Mouse (Mus musculus) heart, embryonic 15.5 days (tissue): Measurements from ENCODE around the gene 1700001J03Rik. TPM values are rescaled to one million over a fixed set of nuclear protein-coding genes. Genes with fewer than 3 reads are reported as not detected.
"Not testable (repeated sequence)": the region's sequence is repeated elsewhere in the genome, so short reads cannot be mapped to it uniquely, and the experiment has no call there.

Source experiments
- ATAC-seq: fragments of 200-750 bp; cut with Nextera tagmentation; replicated peaks from 2 replicates; pipeline ENCODE4 v1.8.0; 2017; ENCODE audit warnings: low read depth, moderate TSS enrichment; ENCODE audit not compliant: insufficient number of reproducible peaks, insufficient read depth, low FRiP score
- H3K27ac ChIP-seq: fragments of 300-500 bp; sonication (generic); 2 replicates; pipeline ENCODE4 v1.5.1; 2015; ENCODE audit warnings: mild to moderate bottlenecking, inconsistent platforms
- H3K27me3 ChIP-seq: fragments of 300-500 bp; sonication (generic); 2 replicates; pipeline ENCODE4 v1.6.1; 2015; ENCODE audit warnings: inconsistent platforms
- H3K36me3 ChIP-seq: fragments of 300-500 bp; sonication (generic); 2 replicates; pipeline ENCODE4 v1.6.1; 2015; ENCODE audit warnings: mild to moderate bottlenecking, inconsistent platforms
- H3K4me1 ChIP-seq: fragments of 300-500 bp; sonication (generic); replicated peaks from 2 replicates; pipeline ENCODE4 v1.6.1; 2015; ENCODE audit warnings: inconsistent platforms
- H3K4me2 ChIP-seq: fragments of 300-500 bp; sonication (generic); 2 replicates; pipeline ENCODE4 v1.6.1; 2015; ENCODE audit warnings: inconsistent platforms, mild to moderate bottlenecking, moderate library complexity
- H3K4me3 ChIP-seq: fragments of 300-500 bp; sonication (generic); 2 replicates; pipeline ENCODE4 v1.5.1; 2015; ENCODE audit warnings: mild to moderate bottlenecking, inconsistent platforms
- H3K9ac ChIP-seq: fragments of 300-500 bp; sonication (generic); 2 replicates; pipeline ENCODE4 v1.6.1; 2015; ENCODE audit warnings: mild to moderate bottlenecking, inconsistent platforms
- H3K9me3 ChIP-seq: fragments of 300-500 bp; sonication (generic); replicated peaks from 2 replicates; pipeline ENCODE4 v1.6.1; 2016; ENCODE audit warnings: inconsistent platforms
- WGBS: fragments of 180-500 bp; shearing (Covaris S2); methylation state at CpG from one replicate; pipeline ENCODE4 v1.1.7; 2015; ENCODE audit warnings: mixed read lengths; 5-methylcytosine and 5-hydroxymethylcytosine counted together
- polyA plus RNA-seq: library from polyadenylated mRNA; unstranded; fragments of >200 nt; fragmentation: Nextera tagmentation; extraction: Ambion mirVana; gene quantifications from 2 replicates; pipeline ENCODE4 v1.2.1, GENCODE M21; 2015

Gene 1700001J03Rik
- polyA plus RNA-seq, 1 experiment from 2014 or later: not detected

- Histone ChIP-seq H3K9ac (no peak overlapping the region), H3K9me3 (no peaks in the 10 kb centered on the region), H3K4me1 (no peaks in the 10 kb centered on the region), H3K4me3 (no peak overlapping the region), H3K4me2 (no peak overlapping the region), H3K27ac (no peak overlapping the region), H3K36me3 (no peaks in the 10 kb centered on the region), H3K27me3 (no peaks in the 10 kb centered on the region)
- 73% methylated on average over 1 of the region's 1 CpGs for WGBS
- no peak for ATAC-seq
These were observed 3.0 kb upstream of the 1700001J03Rik start for GRCm38 (mm10) chr5:146188144-146188543.

GRCm38 (mm10) chr5:146187441-146187840 lies 2.3 kb upstream of the 1700001J03Rik start:
- H3K4me2 ChIP-seq, H3K4me1 ChIP-seq, ATAC-seq, H3K4me3 ChIP-seq, H3K9me3 ChIP-seq, H3K27ac ChIP-seq, H3K27me3 ChIP-seq, H3K9ac ChIP-seq, H3K36me3 ChIP-seq: not testable (repeated sequence)
- 24% methylated on average over 5 of the region's 5 CpGs for WGBS

GRCm38 (mm10) chr5:146172744-146173143 lies 12.4 kb downstream of the 1700001J03Rik start:
- H3K4me3 ChIP-seq, ATAC-seq, H3K27me3 ChIP-seq, H3K9ac ChIP-seq, H3K36me3 ChIP-seq, H3K4me1 ChIP-seq, H3K4me2 ChIP-seq, H3K9me3 ChIP-seq, H3K27ac ChIP-seq: not testable (repeated sequence)
- WGBS: 52% methylated on average over 4 of the region's 4 CpGs

- H3K9me3 ChIP-seq, H3K4me2 ChIP-seq, ATAC-seq, H3K4me3 ChIP-seq, H3K27ac ChIP-seq, H3K36me3 ChIP-seq, H3K27me3 ChIP-seq, H3K9ac ChIP-seq, H3K4me1 ChIP-seq: not testable (repeated sequence)
- WGBS: 60% methylated on average over 2 of the region's 2 CpGs
These were observed 14.5 kb downstream of the 1700001J03Rik start, which contains the start of gene Gm6309 for GRCm38 (mm10) chr5:146170621-146171020. Gene Gm6309 (minus strand): TSS chr5:146170721.

- not testable (repeated sequence) for H3K4me3 ChIP-seq, H3K27me3 ChIP-seq, H3K4me2 ChIP-seq, H3K36me3 ChIP-seq, H3K4me1 ChIP-seq, H3K9me3 ChIP-seq, H3K27ac ChIP-seq, ATAC-seq, H3K9ac ChIP-seq
- whole genome bisulfite sequencing: 89% methylated on average over 3 of the region's 3 CpGs
These were observed 24.7 kb downstream of the 1700001J03Rik start, which contains the start of gene Gm5565 for GRCm38 (mm10) chr5:146160439-146160838. Gene Gm5565 (minus strand): TSS chr5:146160539.

- not testable (repeated sequence) for H3K27me3 ChIP-seq, ATAC-seq, H3K4me3 ChIP-seq, H3K9ac ChIP-seq, H3K9me3 ChIP-seq, H3K27ac ChIP-seq, H3K4me2 ChIP-seq, H3K36me3 ChIP-seq, H3K4me1 ChIP-seq
- 86% methylated on average over 4 of the region's 4 CpGs for WGBS
These were observed 26.8 kb downstream of the 1700001J03Rik start for GRCm38 (mm10) chr5:146158326-146158725.

GRCm38 (mm10) chr5:146150454-146150853 lies 34.6 kb downstream of the 1700001J03Rik start:
- Histone ChIP-seq H3K4me2 (no peak overlapping the region), H3K4me1 (no peaks in the 10 kb centered on the region), H3K9me3 (no peaks in the 10 kb centered on the region; the same call in 1 of the 2 replicates), H3K36me3 (no peaks in the 10 kb centered on the region), H3K27ac (no peak overlapping the region), H3K27me3 (no peaks in the 10 kb centered on the region), H3K9ac (no peak overlapping the region), H3K4me3 (no peak overlapping the region)
- no peak for ATAC-seq
- 56% methylated on average over 3 of the region's 3 CpGs for WGBS

GRCm38 (mm10) chr5:146147903-146148302 lies 37.2 kb downstream of the 1700001J03Rik start:
- no peak for ATAC-seq
- no peak overlapping the region for H3K4me3 ChIP-seq

More at GRCm38 (mm10) chr5:146147903-146148302, 37.2 kb downstream of the 1700001J03Rik start:
- Histone ChIP-seq H3K9me3 (no peaks in the 10 kb centered on the region; the same call in 1 of the 2 replicates), H3K9ac (no peak overlapping the region), H3K4me1 (no peaks in the 10 kb centered on the region), H3K36me3 (no peaks in the 10 kb centered on the region), H3K4me2 (no peak overlapping the region), H3K27me3 (no peaks in the 10 kb centered on the region), H3K27ac (no peak overlapping the region)
- 35% methylated on average over 2 of the region's 2 CpGs for WGBS

Other genes starting within 250 kb of the 1700001J03Rik start
- gene Cyp3a25, start 175.7 kb downstream of the 1700001J03Rik start, polyA plus RNA-seq: not detected in 2 replicates
- gene Cyp3a59, start 106.0 kb downstream of the 1700001J03Rik start, polyA plus RNA-seq: not detected in 2 replicates
- not detected in 2 replicates for gene Gm5565, start 24.8 kb downstream of the 1700001J03Rik start, polyA plus RNA-seq
- gene Gm6309, start 14.6 kb downstream of the 1700001J03Rik start, polyA plus RNA-seq: not detected in 2 replicates
- gene Rnf6, start 36.3 kb upstream of the 1700001J03Rik start, polyA plus RNA-seq: 46.0 and 47.0 TPM in 2 replicates
- 9.1 and 10.5 TPM in 2 replicates for gene Cdk8, start 45.9 kb upstream of the 1700001J03Rik start, polyA plus RNA-seq
- gene Wasf3, start 199.7 kb upstream of the 1700001J03Rik start, polyA plus RNA-seq: 0.11 and 0.37 TPM in 2 replicates